10 mouse cellular contexts compared by ENCODE assay signal in the genomic region with DNA sequence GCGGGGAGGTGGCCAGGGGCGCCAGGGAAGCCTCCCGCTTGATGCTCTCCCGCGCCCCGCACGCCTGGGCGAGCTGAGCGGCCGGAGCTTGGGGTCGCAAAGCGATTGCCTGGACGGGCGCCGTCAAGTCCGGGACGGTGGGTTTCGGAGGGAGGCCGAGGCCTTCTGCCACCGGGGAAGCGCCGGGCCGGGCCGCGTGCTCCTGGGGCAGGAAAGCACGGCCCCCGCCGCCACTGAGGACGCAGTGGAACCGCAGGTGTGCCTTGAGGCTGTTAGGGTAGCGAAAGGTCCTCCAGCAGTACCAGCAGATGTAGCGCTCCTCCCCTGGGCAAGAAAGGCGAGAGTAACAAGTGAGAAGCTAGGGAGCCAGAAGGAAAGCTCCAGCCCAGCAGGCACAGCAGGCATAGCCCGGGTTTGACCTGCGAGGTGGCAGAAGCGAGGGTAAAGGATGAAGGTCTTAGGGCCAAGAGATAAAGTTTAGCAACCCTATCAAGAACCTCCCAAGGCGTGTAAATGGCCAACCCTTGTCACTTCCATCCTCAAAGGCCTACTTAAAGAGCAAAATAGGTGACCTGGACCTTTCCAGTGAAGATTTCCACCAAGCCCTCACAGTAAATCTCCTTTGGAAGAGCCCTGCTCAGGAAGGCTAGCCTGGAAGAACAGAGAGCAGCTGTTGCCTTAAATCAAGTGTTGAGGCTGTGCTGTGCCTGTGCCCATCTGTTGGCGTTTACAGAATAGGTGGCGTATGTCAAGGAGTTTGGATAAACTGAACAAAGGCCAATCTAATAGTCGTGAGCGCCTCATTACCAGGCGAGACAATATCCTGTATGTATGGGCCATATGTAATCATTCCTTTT. TPM values are rescaled to one million over a fixed set of nuclear protein-coding genes. Genes with fewer than 3 reads are reported as not detected.
DNase-seq lines count a peak whose midpoint lies in the region; ATAC-seq and TF ChIP-seq lines count a peak whose summit lies in the region.
"Had no signal": no experiment of that assay in that cellular context is flagged by ENCODE, and none has a peak within 500 bp of the region (broad histone marks: within the 10 kb centered on the region; RNA-seq: fewer than 3 reads in every experiment).

No protein-coding gene starts in this region.

- peaks cover 92% of the 10 kb centered on the region for H3K27me3 ChIP-seq in lung, embryonic 16.5 days (ENCODE audit: control insufficient read depth, insufficient read depth, low read depth, low read length)
- H3K27me3 ChIP-seq in forebrain, embryonic 16.5 days (replicated peaks; ENCODE audit: control insufficient read depth, insufficient read depth, low read length), result peaks cover 81% of the 10 kb centered on the region
- peaks cover 95% of the 10 kb centered on the region for H3K27me3 ChIP-seq in liver, embryonic 14.5 days (ENCODE audit: control insufficient read depth, insufficient read depth, low read length)
- peaks cover 82% of the 10 kb centered on the region for H3K27me3 ChIP-seq in stomach, embryonic 16.5 days (ENCODE audit: control insufficient read depth, insufficient read depth, low read length)

- intact Hi-C loops in left cerebral cortex, postnatal 14 days (cut with DNase I), result no loop called here

- no peaks in the 10 kb centered on the region for H3K9me3 ChIP-seq in lung, embryonic 16.5 days (ENCODE audit: control insufficient read depth, low read length)
- H3K9me3 ChIP-seq in forebrain, embryonic 16.5 days (ENCODE audit: control insufficient read depth, low read length), result no peaks in the 10 kb centered on the region
- H3K9me3 ChIP-seq in liver, embryonic 14.5 days (ENCODE audit: control insufficient read depth, low read length), result no peaks in the 10 kb centered on the region
- no peaks in the 10 kb centered on the region for H3K9me3 ChIP-seq in stomach, embryonic 16.5 days (replicated peaks; ENCODE audit: control insufficient read depth, low read length)

- H3K9ac ChIP-seq in lung, embryonic 16.5 days (ENCODE audit: low read length), result no peak overlapping the region
- no peak overlapping the region for H3K9ac ChIP-seq in forebrain, embryonic 16.5 days (replicated peaks; ENCODE audit: low read depth, low read length)
- H3K9ac ChIP-seq in liver, embryonic 14.5 days (replicated peaks), result no peak overlapping the region
- H3K9ac ChIP-seq in stomach, embryonic 16.5 days (ENCODE audit: low read length), result no peak overlapping the region

- DNase-seq in lung, adult 2 months, result no peak
- no peak for DNase-seq in liver, embryonic 14.5 days (ENCODE audit: low read depth in 3 of 3, low spot score in 3 of 3)
- no peak for DNase-seq in Muller cell, postnatal 12 days (ENCODE audit: inconsistent ontology term)
- no peak for DNase-seq in left cerebral cortex, postnatal 14 days (ENCODE audit: low spot score in 2 of 2)
- DNase-seq in layer of hippocampus, postnatal 36 days, result no peak

- peaks cover 14% of the 10 kb centered on the region for H3K4me1 ChIP-seq in lung, embryonic 16.5 days (replicated peaks; ENCODE audit: control insufficient read depth, insufficient read depth, low read length)
- peaks cover 5% of the 10 kb centered on the region; the same call in 1 of the 2 replicates for H3K4me1 ChIP-seq in lung, adult 2 months (ENCODE audit: control insufficient read depth, insufficient read depth, low read length)
- H3K4me1 ChIP-seq in forebrain, embryonic 16.5 days (replicated peaks; ENCODE audit: control insufficient read depth, insufficient read depth, low read length), result peaks cover 15% of the 10 kb centered on the region
- no peaks in the 10 kb centered on the region for H3K4me1 ChIP-seq in liver, embryonic 14.5 days (replicated peaks; ENCODE audit: control insufficient read depth in 2 of 2, insufficient read depth in 2 of 2, low read length in 1 of 2)
- peaks cover 13% of the 10 kb centered on the region for H3K4me1 ChIP-seq in stomach, embryonic 16.5 days (ENCODE audit: control insufficient read depth, insufficient read depth, low read length)

- 2% methylated on average over 42 of the region's 42 CpGs for WGBS in lung, embryonic 16.5 days
- WGBS in lung, adult 2 months, result 4% methylated on average over 42 of the region's 42 CpGs
- 1% methylated on average over 41 of the region's 42 CpGs for WGBS in forebrain, embryonic 16.5 days
- WGBS in liver, embryonic 14.5 days (ENCODE audit: insufficient replicate concordance), result 4% methylated on average over 42 of the region's 42 CpGs
- 2% methylated on average over 42 of the region's 42 CpGs for WGBS in stomach, embryonic 16.5 days

- no peaks in the 10 kb centered on the region for H3K36me3 ChIP-seq in lung, embryonic 16.5 days (ENCODE audit: control insufficient read depth, insufficient read depth, low read length)
- no peaks in the 10 kb centered on the region for H3K36me3 ChIP-seq in forebrain, embryonic 16.5 days (ENCODE audit: control insufficient read depth, insufficient read depth)
- no peaks in the 10 kb centered on the region for H3K36me3 ChIP-seq in liver, embryonic 14.5 days (replicated peaks; ENCODE audit: control insufficient read depth, insufficient read depth, low read depth)
- no peaks in the 10 kb centered on the region for H3K36me3 ChIP-seq in stomach, embryonic 16.5 days (ENCODE audit: control insufficient read depth, insufficient read depth, low read length)

- H3K4me2 ChIP-seq in lung, embryonic 16.5 days (ENCODE audit: low read depth, low read length), result peak overlapping the region; percentile 69
- peak overlapping the region; percentile 42 for H3K4me2 ChIP-seq in forebrain, embryonic 16.5 days (ENCODE audit: low read length)
- H3K4me2 ChIP-seq in liver, embryonic 14.5 days (ENCODE audit: low read depth), result peak overlapping the region; percentile 42
- peak overlapping the region; percentile 66 for H3K4me2 ChIP-seq in stomach, embryonic 16.5 days (ENCODE audit: low read depth, low read length)

- 0 out of 2 replicates have a peak, but pooled peaks have one; percentile 3 for ATAC-seq in lung, embryonic 16.5 days (ENCODE audit: low read depth)
- no peak for ATAC-seq in forebrain, embryonic 16.5 days
- no peak for ATAC-seq in liver, embryonic 14.5 days (ENCODE audit: insufficient read depth)
- ATAC-seq in stomach, embryonic 16.5 days (ENCODE audit: insufficient read depth, low FRiP score), result no peak; the same call in 1 of the 2 replicates
- ATAC-seq: Patski had no signal

- TF ChIP-seq POLR2A in lung, adult 2 months (IDR thresholded peaks at IDR 0.05; ENCODE audit: borderline replicate concordance, extremely low read depth, low read depth, low read length), result no peak

- no peak for TF ChIP-seq CTCF in lung, adult 2 months (IDR thresholded peaks at IDR 0.05; ENCODE audit: insufficient read depth, low read length)
- no peak for TF ChIP-seq CTCF in liver, embryonic 14.5 days (IDR thresholded peaks at IDR 0.05; ENCODE audit: low read depth)

- H3K4me3 ChIP-seq in lung, embryonic 16.5 days (ENCODE audit: low read length), result peak overlapping the region; percentile 50
- H3K4me3 ChIP-seq in lung, adult 2 months (replicated peaks; ENCODE audit: extremely low read depth, low read depth, low read length), result no peak overlapping the region
- peak overlapping the region; percentile 33 for H3K4me3 ChIP-seq in forebrain, embryonic 16.5 days (replicated peaks; ENCODE audit: low read length)
- H3K4me3 ChIP-seq in liver, embryonic 14.5 days (ENCODE audit: insufficient read depth in 1 of 2, low read depth in 2 of 2, low read length in 2 of 2), result peak overlapping the region in 1 of 2 experiments; percentile 35; a peak in 2 of 4 replicates
- peak overlapping the region; percentile 46 for H3K4me3 ChIP-seq in stomach, embryonic 16.5 days (replicated peaks; ENCODE audit: low read length)

- no peak overlapping the region for H3K27ac ChIP-seq in lung, embryonic 16.5 days (ENCODE audit: low read length)
- H3K27ac ChIP-seq in forebrain, embryonic 16.5 days (ENCODE audit: low read length), result no peak overlapping the region
- H3K27ac ChIP-seq in liver, embryonic 14.5 days, result no peak overlapping the region
- H3K27ac ChIP-seq in stomach, embryonic 16.5 days (ENCODE audit: low read length), result no peak overlapping the region

- TF ChIP-seq EP300 in liver, embryonic 14.5 days (IDR thresholded peaks at IDR 0.05; ENCODE audit: low read depth), result no peak

RNA-seq across cellular contexts. Expression of gene Prdm13, which starts 5.9 kb away (rescaled TPM):
- polyA plus RNA-seq in lung, embryonic 16.5 days (2015; fragmentation: Nextera tagmentation; extraction: Ambion mirVana), result not detected in 2 replicates
- polyA plus RNA-seq in lung, adult 2 months (2012; rRNA removed), result not detected in 2 replicates
- polyA plus RNA-seq in forebrain, embryonic 16.5 days (2015; fragmentation: Nextera tagmentation; extraction: Ambion mirVana), result not detected in 2 replicates
- polyA plus RNA-seq in liver, embryonic 14.5 days (2012; rRNA removed), result not detected in 2 replicates
- polyA plus RNA-seq in liver, embryonic 14.5 days (2014; fragmentation: Nextera tagmentation; extraction: Ambion mirVana), result not detected in 2 replicates
- polyA plus RNA-seq in stomach, embryonic 16.5 days (2015; fragmentation: Nextera tagmentation; extraction: Ambion mirVana), result not detected in 2 replicates
- total RNA-seq in left cerebral cortex, postnatal 14 days (2021), result not detected
- not detected for total RNA-seq in layer of hippocampus, postnatal 36 days (2021)
- total RNA-seq: layer of hippocampus, postnatal 10 days had no signal
- polyA plus RNA-seq: Patski had no signal

RNA-seq across cellular contexts. Expression of gene Ccnc, which starts 47.6 kb away (rescaled TPM):
- polyA plus RNA-seq in lung, embryonic 16.5 days (2015; fragmentation: Nextera tagmentation; extraction: Ambion mirVana), result 49.3 and 49.8 TPM in 2 replicates
- 3.7 and 6.2 TPM in 2 replicates for polyA plus RNA-seq in lung, adult 2 months (2012; rRNA removed)
- 68.4 and 68.5 TPM in 2 replicates for polyA plus RNA-seq in forebrain, embryonic 16.5 days (2015; fragmentation: Nextera tagmentation; extraction: Ambion mirVana)
- 4.8 and 6.4 TPM in 2 replicates for polyA plus RNA-seq in liver, embryonic 14.5 days (2012; rRNA removed)
- polyA plus RNA-seq in liver, embryonic 14.5 days (2014; fragmentation: Nextera tagmentation; extraction: Ambion mirVana), result 23.0 and 25.3 TPM in 2 replicates
- 37.0 and 42.1 TPM in 2 replicates for polyA plus RNA-seq in stomach, embryonic 16.5 days (2015; fragmentation: Nextera tagmentation; extraction: Ambion mirVana)
- total RNA-seq in left cerebral cortex, postnatal 14 days (2021), result 10 to 100 TPM; 39.5 to 40.4 TPM
- 10 to 100 TPM; 39.3 to 42.2 TPM for total RNA-seq in layer of hippocampus, postnatal 36 days (2021)
